Mouse (Mus musculus) stomach, embryonic 15.5 days (tissue): ENCODE results near the gene Fscn3. TPM values are rescaled to one million over a fixed set of nuclear protein-coding genes. Genes with fewer than 3 reads are reported as not detected.

Source experiments
- ATAC-seq: fragments of 200-750 bp; cut with Nextera tagmentation; 2 replicates; pipeline ENCODE4 v1.8.0; 2017; ENCODE audit warnings: low read depth, moderate number of reproducible peaks, moderate TSS enrichment; ENCODE audit not compliant: insufficient read depth, low FRiP score
- H3K27ac ChIP-seq: fragments of 300-500 bp; sonication (generic); 2 replicates; pipeline ENCODE4 v1.5.1; 2015; ENCODE audit warnings: mild to moderate bottlenecking, inconsistent platforms
- H3K27me3 ChIP-seq: fragments of 300-500 bp; sonication (generic); replicated peaks from 2 replicates; pipeline ENCODE4 v1.6.1; 2015; ENCODE audit warnings: inconsistent platforms
- H3K36me3 ChIP-seq: fragments of 300-500 bp; sonication (generic); 2 replicates; pipeline ENCODE4 v1.6.1; 2015; ENCODE audit warnings: inconsistent platforms
- H3K4me1 ChIP-seq: fragments of 300-500 bp; sonication (generic); 2 replicates; pipeline ENCODE4 v1.6.1; 2015; ENCODE audit warnings: inconsistent platforms
- H3K4me2 ChIP-seq: fragments of 300-500 bp; sonication (generic); 2 replicates; pipeline ENCODE4 v1.6.1; 2015; ENCODE audit warnings: mild to moderate bottlenecking, inconsistent platforms
- H3K4me3 ChIP-seq: fragments of 300-500 bp; sonication (generic); replicated peaks from 2 replicates; pipeline ENCODE4 v1.5.1; 2015; ENCODE audit warnings: inconsistent platforms
- H3K9ac ChIP-seq: fragments of 300-500 bp; sonication (generic); 2 replicates; pipeline ENCODE4 v1.6.1; 2015; ENCODE audit warnings: inconsistent platforms
- H3K9me3 ChIP-seq: fragments of 300-500 bp; sonication (generic); 2 replicates; pipeline ENCODE4 v1.6.1; 2016; ENCODE audit warnings: inconsistent platforms
- WGBS: fragments of 180-500 bp; shearing (Covaris S2); methylation state at CpG from one replicate; pipeline ENCODE4 v1.1.7; 2015; 5-methylcytosine and 5-hydroxymethylcytosine counted together
- polyA plus RNA-seq: library from polyadenylated mRNA; unstranded; fragments of >200 nt; fragmentation: Nextera tagmentation; extraction: Ambion mirVana; gene quantifications from 2 replicates; pipeline ENCODE4 v1.2.1, GENCODE M21; 2015

Gene Fscn3
- polyA plus RNA-seq, 1 experiment from 2014 or later = not detected

DNA sequence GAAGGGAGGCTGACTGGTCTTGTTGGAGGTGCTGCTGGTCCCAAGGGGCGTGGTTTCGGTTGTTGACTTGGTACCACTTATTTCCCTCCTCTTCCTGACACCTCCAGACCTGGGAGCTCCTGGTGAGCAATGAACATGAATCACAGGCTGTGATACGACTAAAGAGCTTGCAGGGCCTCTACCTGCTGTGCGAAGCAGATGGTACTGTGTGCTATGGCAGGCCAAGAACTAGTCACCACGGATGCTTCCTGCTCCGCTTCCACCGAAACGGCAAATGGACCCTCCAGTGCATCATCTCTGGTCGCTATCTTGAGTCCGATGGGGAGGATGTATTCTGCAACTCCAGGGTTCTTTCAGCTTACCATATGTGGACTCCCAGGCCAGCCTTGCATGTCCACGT, 2.3 kb downstream of the Fscn3 start:
- Histone ChIP-seq H3K36me3 (peaks cover 8% of the 10 kb centered on the region), H3K27me3 (no peaks in the 10 kb centered on the region), H3K27ac (no peak overlapping the region), H3K9me3 (no peaks in the 10 kb centered on the region), H3K4me3 (no peak overlapping the region), H3K4me2 (no peak overlapping the region), H3K4me1 (peaks cover 3% of the 10 kb centered on the region; the same call in 1 of the 2 replicates), H3K9ac (no peak overlapping the region)
- 86% methylated on average over 11 of the region's 11 CpGs for WGBS
- ATAC-seq = no peak

DNA sequence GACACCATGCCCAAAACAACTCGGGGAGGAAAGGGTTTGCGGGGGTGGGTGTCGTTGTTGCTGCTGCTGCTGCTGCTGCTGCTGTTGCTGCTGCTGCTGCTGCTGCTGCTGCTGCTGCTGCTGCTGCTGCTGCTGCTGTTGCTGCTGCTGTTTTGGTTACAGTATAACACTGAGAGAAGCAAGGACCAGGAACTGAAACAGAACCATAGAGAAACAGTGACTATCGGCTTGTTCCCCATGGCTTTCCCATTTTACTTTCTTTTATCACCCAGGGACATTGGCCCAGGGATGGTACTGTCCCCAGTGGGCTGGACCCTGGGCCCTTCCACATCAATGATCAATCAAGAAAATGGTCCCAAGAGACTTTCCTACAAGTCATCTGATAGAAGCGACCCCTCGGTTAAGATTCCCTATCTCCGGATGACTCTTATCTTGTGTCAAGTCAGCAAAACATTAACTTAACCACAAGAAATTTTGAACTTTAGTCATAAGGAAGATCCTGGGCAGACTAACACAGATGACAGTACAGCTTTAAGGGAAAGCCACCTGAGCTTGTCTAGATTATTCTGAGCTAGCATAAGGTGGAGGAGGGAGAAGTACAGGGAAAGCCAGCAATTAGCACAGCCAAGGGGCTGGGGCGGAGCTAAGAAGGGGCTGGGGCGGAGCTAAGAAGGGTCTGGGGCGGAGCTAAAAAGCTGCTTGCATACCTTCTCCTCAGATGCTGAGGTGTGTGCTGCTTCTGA, 3.4 kb downstream of the Fscn3 start:
- H3K4me2 ChIP-seq = no peak overlapping the region
- no peaks in the 10 kb centered on the region for H3K27me3 ChIP-seq
- H3K4me1 ChIP-seq = no peaks in the 10 kb centered on the region
- H3K36me3 ChIP-seq = peaks cover 2% of the 10 kb centered on the region
- no peaks in the 10 kb centered on the region for H3K9me3 ChIP-seq
- no peak overlapping the region for H3K9ac ChIP-seq
- H3K27ac ChIP-seq = no peak overlapping the region
- 65% methylated on average over 10 of the region's 10 CpGs for WGBS
- peak; percentile 17; the same call in 1 of the 2 replicates for ATAC-seq
- no peak overlapping the region for H3K4me3 ChIP-seq

DNA sequence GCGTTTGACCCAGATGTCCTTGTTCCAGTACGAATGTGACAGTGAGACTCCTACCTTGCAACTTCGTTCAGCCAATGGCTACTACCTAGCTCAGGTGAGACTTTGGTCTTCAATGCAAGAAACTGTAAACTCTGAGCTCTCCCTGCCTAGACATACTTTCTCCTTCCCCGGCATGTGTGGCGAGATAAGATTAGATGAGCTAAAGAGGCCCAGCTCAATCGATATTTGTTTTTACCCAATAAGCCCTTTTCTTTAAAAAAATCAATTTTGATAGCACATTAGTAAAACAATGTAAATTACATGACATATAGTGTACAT, 3.9 kb downstream of the Fscn3 start:
- no peaks in the 10 kb centered on the region for H3K9me3 ChIP-seq
- ATAC-seq = peak; percentile 37; the same call in 1 of the 2 replicates
- no peaks in the 10 kb centered on the region for H3K4me1 ChIP-seq
- no peak overlapping the region for H3K4me2 ChIP-seq
- 65% methylated on average over 6 of the region's 6 CpGs for WGBS
- no peaks in the 10 kb centered on the region for H3K36me3 ChIP-seq
- H3K27ac ChIP-seq = no peak overlapping the region
- no peak overlapping the region for H3K4me3 ChIP-seq
- H3K27me3 ChIP-seq = no peaks in the 10 kb centered on the region
- no peak overlapping the region for H3K9ac ChIP-seq

DNA sequence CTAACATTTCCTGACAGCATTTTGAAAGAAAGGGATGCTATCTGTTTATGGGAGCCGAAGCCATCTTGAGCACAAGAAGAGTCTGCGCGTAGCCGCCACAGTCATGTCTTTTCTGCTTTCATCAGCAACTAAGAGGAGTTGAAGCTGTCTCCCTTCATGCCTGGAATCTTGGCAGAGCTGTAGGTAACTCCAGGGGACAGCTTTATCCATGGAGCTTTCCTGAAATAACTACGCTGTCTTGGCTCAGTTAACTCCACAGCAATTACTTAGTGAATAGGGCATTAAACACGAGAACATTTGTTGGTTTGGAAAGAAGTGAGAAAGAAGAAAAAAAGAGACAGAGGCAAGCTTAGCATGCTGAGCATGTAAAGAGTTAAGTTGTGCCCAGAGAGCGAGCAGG, 20.3 kb downstream of the Fscn3 start:
- no peak overlapping the region for H3K4me3 ChIP-seq
- no peaks in the 10 kb centered on the region for H3K36me3 ChIP-seq
- WGBS = 84% methylated on average over 7 of the region's 7 CpGs
- no peak overlapping the region for H3K27ac ChIP-seq
- no peak for ATAC-seq
- H3K4me1 ChIP-seq = no peaks in the 10 kb centered on the region
- H3K27me3 ChIP-seq = peaks cover 25% of the 10 kb centered on the region
- no peak overlapping the region for H3K4me2 ChIP-seq
- H3K9ac ChIP-seq = no peak overlapping the region
- H3K9me3 ChIP-seq = no peaks in the 10 kb centered on the region

DNA sequence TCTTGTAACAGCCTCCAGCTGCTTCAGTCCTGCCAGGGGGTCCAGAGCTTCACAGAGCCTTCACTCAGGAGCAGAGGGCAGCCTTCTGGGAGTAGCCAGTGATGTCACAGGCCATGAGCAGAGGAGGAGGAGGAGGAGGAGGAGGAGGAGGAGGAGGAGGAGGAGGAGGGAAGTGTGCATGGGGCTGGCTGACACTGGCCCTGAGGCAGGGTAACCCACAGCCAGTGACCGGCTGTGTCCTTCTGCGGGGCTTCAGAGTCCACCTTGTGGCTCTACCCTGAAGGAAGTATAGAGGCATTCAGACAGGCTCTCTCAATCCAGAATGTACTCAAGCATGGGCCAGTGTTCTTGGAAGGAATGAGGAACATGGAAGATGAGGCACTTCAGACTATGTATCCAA, 21.7 kb downstream of the Fscn3 start, which contains the start of gene Pax4:
Gene Pax4, minus strand, starts transcription at position 101 of the 400 bp plus-strand sequence.
- ATAC-seq = no peak
- peaks cover 25% of the 10 kb centered on the region for H3K27me3 ChIP-seq
- no peaks in the 10 kb centered on the region for H3K4me1 ChIP-seq
- no peaks in the 10 kb centered on the region for H3K36me3 ChIP-seq
- no peak within 1 kb of the TSS for H3K9ac ChIP-seq
- H3K27ac ChIP-seq = no peak within 1 kb of the TSS
- no peak within 1 kb of the TSS for H3K4me2 ChIP-seq
- H3K4me3 ChIP-seq = no peak within 1 kb of the TSS
- WGBS = 70% methylated on average over 2 of the region's 2 CpGs
- no peaks in the 10 kb centered on the region for H3K9me3 ChIP-seq

DNA sequence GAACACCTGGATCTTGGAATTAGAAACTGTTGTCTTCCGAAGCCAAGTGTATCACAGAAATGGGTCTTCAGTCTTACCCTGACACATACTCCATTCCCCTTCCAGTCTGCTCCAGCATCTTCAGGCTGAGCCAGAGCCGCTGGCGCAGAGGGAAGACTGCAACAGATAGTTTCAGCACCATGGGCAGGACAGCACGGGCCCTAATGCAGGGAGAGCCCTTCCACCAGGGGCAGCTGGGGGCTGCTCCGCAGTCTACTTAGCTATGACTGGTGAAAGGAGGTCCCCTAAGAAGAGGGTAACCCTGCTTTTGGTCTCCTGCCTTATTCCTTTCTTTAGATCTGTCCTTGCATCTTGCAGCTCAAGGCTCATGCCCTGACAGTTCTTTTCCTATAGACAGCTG, 22.9 kb downstream of the Fscn3 start:
- no peaks in the 10 kb centered on the region for H3K4me1 ChIP-seq
- no peak overlapping the region for H3K4me3 ChIP-seq
- H3K9me3 ChIP-seq = no peaks in the 10 kb centered on the region
- ATAC-seq = no peak
- no peak overlapping the region for H3K9ac ChIP-seq
- 14% methylated on average over 5 of the region's 5 CpGs for WGBS
- no peaks in the 10 kb centered on the region for H3K36me3 ChIP-seq
- H3K4me2 ChIP-seq = no peak overlapping the region
- H3K27ac ChIP-seq = no peak overlapping the region
- peaks cover 25% of the 10 kb centered on the region for H3K27me3 ChIP-seq

DNA sequence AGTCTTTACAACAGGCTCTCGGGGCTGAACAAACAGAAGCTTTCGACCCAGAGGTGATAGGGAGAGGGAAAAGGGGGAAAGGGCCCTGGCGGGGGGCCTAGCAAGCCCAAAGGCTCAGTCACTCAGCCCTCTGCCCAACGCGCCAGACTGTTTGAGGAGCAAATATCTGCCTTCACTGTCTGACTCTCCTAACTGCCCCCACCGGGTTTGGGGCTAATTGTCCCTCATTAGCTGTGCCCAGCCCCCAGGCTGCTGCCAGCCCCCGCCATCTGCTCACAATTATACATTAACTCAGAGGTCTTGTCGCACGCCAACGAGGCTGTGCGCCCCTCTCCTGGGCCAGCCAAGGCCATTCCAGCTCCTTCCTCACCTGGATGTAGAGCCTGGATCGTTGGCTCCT, 23.4 kb downstream of the Fscn3 start:
- Histone ChIP-seq H3K36me3 (no peaks in the 10 kb centered on the region), H3K4me2 (no peak overlapping the region), H3K27me3 (peaks cover 25% of the 10 kb centered on the region), H3K4me1 (no peaks in the 10 kb centered on the region), H3K27ac (no peak overlapping the region), H3K9ac (no peak overlapping the region), H3K4me3 (no peak overlapping the region), H3K9me3 (no peaks in the 10 kb centered on the region)
- WGBS = 2% methylated on average over 12 of the region's 12 CpGs
- ATAC-seq = no peak

DNA sequence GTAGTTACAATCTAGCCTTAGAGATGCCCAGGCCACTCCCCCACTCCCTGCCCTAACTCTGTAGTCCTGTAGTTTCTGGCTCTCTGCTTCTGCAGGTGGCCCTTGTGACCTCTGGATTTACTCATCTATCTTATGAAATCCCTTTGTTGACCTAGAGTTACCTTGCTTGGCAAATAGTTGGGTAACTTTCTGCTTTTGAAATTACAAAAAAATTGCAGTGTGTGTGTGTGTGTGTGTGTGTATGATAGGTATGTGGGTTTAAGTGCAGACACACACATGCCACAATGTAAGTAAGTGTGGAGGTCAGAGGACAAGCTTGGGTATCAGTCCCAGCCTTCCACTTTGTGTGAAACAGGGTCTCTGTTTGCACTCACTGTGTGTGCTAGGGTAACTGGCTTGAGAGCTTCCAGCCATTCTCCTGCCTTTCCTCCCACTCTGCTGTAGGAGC, 31.7 kb downstream of the Fscn3 start:
- ATAC-seq = peak; percentile 56; the same call in 1 of the 2 replicates
- Histone ChIP-seq H3K27me3 (no peaks in the 10 kb centered on the region), H3K4me2 (no peak overlapping the region), H3K27ac (no peak overlapping the region), H3K4me1 (no peaks in the 10 kb centered on the region), H3K4me3 (no peak overlapping the region), H3K9ac (no peak overlapping the region), H3K36me3 (no peaks in the 10 kb centered on the region), H3K9me3 (no peaks in the 10 kb centered on the region)

DNA sequence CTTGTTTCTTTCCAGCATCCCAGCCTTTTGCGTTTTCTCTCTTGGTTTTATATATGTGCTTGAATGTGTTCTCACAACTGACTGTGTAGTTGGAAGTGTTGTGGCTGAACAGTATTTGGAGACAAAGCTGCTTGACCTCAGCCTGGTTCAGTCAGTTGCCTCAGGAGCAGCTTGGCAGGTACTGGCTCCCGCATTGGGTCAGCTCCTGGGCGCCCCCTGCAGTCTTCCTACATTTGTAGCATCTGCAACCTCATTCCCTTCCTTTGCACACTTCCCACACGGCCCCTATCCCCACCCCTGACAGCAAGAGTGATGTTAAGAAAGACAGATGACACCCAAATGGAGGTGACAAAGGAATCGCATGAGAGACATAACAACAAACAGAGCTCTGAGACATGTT, 32.9 kb downstream of the Fscn3 start:
- Histone ChIP-seq H3K4me1 (no peaks in the 10 kb centered on the region), H3K27ac (no peak overlapping the region), H3K36me3 (no peaks in the 10 kb centered on the region), H3K27me3 (no peaks in the 10 kb centered on the region), H3K9me3 (no peaks in the 10 kb centered on the region), H3K4me2 (no peak overlapping the region), H3K9ac (no peak overlapping the region), H3K4me3 (no peak overlapping the region)
- WGBS = 8% methylated on average over 5 of the region's 5 CpGs
- 0 out of 2 replicates have a peak, but pooled peaks have one; percentile 47 for ATAC-seq

DNA sequence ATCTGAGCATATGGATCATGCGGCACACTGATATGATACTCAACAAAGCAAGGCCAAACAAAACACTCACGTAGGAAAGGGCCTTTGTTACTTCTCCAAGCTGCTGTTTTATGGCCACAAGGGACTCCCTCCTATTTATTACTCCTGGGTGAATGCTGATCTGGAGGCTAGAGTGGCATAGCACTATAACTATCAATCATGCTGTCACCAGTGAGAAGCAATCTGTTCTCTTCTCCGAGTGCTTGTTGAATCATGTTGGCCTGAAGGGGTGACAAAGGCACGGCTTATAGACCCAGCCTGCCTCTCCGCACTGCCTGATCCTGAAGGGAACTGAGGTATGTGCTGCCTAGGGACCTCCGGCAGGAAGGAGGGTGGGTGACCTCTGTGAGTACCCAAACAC, 37.0 kb downstream of the Fscn3 start:
- Histone ChIP-seq H3K27me3 (no peaks in the 10 kb centered on the region), H3K9ac (no peak overlapping the region), H3K4me1 (no peaks in the 10 kb centered on the region), H3K4me3 (no peak overlapping the region), H3K36me3 (no peaks in the 10 kb centered on the region), H3K4me2 (no peak overlapping the region), H3K9me3 (no peaks in the 10 kb centered on the region), H3K27ac (no peak overlapping the region)
- 23% methylated on average over 6 of the region's 6 CpGs for WGBS
- ATAC-seq = no peak

DNA sequence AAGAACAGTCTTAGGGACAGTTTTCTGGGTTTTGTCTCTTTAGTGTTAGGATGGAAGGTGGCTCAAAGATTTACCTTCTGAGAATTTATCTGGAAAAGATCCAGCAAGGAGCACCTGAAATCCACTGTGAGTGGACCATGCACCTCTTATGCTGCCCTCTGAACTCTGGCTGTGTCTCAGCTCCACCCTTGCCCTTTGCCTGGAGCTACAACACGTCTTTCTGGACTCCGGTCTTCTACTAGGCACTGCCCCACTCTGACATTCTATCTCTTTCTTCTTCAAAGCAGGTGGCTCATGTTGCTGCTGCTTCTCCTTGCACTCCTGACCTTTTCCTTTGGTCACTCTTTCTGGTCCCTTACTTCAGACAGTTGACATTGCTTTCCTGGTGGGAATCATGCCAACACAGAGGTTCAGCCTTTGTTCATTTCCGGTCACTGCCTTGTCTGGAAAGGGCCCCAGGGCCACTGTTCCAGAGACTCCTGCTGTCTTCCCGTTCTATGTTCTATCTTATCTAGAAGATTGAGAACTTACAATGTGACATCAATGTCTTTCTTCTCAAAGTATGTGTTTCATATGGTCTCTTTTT, 42.5 kb downstream of the Fscn3 start:
- Histone ChIP-seq H3K36me3 (no peaks in the 10 kb centered on the region), H3K4me2 (no peak overlapping the region), H3K4me3 (no peak overlapping the region), H3K4me1 (no peaks in the 10 kb centered on the region), H3K27ac (no peak overlapping the region), H3K9ac (no peak overlapping the region), H3K27me3 (no peaks in the 10 kb centered on the region), H3K9me3 (no peaks in the 10 kb centered on the region)
- ATAC-seq = no peak
- 59% methylated on average over 4 of the region's 4 CpGs for WGBS

DNA sequence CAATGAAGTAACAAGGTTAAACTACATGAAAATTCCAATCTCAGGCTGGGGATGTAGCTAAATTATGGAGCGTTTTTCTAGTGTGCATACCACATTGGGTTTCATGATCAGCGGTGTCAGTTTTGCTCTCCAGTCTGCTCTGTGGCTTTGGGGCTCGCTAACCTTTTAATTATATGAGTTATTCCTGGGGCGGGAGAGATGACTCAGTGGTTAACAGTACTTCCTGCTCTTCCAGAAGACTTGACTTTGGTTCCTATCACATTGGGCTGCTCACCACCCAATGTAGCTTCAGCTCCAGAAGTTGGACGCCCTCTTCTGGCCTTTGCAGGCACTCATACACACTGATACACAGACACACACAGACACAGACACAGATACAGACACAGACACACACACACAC, 43.0 kb downstream of the Fscn3 start:
- Histone ChIP-seq H3K27me3 (no peaks in the 10 kb centered on the region), H3K27ac (no peak overlapping the region), H3K9ac (no peak overlapping the region), H3K36me3 (no peaks in the 10 kb centered on the region), H3K4me2 (no peak overlapping the region), H3K9me3 (no peaks in the 10 kb centered on the region), H3K4me1 (no peaks in the 10 kb centered on the region), H3K4me3 (no peak overlapping the region)
- WGBS = 75% methylated on average over 5 of the region's 5 CpGs
- no peak for ATAC-seq
